Mouse (Mus musculus): ENCODE data around the gene Arid2. TPM values are rescaled to one million over a fixed set of nuclear protein-coding genes. Genes with fewer than 3 reads are reported as not detected.
A peak's percentile ranks its signal among the peaks of the same experiment; 100 is the strongest.

Arid2 gene
- polyA plus RNA-seq, 1 experiment from 2014 or later, result 21.5 TPM

DNA sequence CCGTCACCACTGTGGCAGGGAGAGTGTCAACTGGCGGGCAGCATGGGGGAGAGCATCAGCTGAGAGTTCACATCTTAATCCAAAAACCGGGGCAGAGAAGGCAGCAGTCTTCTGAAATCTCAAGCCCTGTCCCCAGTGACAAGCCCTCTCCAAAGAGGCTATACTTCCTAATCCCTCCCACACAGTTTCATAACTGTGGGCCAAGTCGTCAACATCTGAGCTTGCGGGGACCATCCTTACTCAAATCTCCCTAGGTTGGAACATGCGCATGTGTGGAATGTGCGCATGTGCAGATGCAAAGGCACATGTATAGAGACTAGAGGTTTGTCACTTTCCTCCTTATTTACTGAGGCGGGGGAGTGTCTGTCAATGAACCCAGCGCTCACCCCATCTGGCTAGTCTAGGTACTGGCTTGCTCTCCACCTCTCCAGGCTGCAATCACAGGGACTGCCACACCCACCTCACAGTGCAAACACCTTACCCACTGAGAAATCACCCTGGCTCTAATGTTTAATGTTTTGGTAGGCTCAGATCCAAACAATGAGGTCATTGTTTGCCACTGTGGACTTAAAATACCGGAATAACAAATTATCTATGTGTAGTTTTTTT is 16.9 kb upstream of the Arid2 start:
- Histone ChIP-seq H3K27me3 (replicated peaks) (no peaks in the 10 kb centered on the region), H3K27ac (ENCODE audit: poor library complexity, severe bottlenecking) (no peak overlapping the region), H3K4me3 (no peak overlapping the region), H3K36me3 (peaks cover 44% of the 10 kb centered on the region), H3K4me1 (replicated peaks) (peaks cover 46% of the 10 kb centered on the region), H3K4me2 (no peak overlapping the region), H3K9ac (no peak overlapping the region), H3K9me3 (replicated peaks) (peaks cover 19% of the 10 kb centered on the region)
- no peak for ATAC-seq (ENCODE audit: insufficient number of reproducible peaks, low FRiP score)
- 82% methylated on average over 10 of the region's 10 CpGs for WGBS

DNA sequence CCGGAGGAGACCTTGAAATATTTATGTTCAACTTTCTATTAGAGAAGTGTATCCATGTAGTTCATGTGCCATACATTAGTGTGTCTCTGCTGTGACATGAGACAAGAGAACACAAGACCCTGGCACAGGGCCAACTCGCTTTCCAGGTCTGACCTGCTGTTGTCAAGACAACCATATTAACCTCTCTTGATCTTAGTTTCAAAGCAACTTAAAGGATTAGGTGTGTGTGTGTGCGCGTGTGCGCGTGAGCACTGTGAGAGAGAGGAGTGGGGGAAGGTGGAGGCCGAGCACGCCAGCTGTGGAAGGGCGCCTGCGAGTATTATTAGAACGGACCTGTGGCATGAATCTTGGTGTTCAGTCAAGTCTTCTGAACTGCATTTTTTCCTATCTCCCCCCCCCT is 15.0 kb upstream of the Arid2 start:
- WGBS, result 68% methylated on average over 11 of the region's 11 CpGs
- no peak overlapping the region for H3K4me2 ChIP-seq
- H3K27me3 ChIP-seq (replicated peaks), result no peaks in the 10 kb centered on the region
- H3K9ac ChIP-seq, result no peak overlapping the region
- peaks cover 39% of the 10 kb centered on the region for H3K36me3 ChIP-seq
- ATAC-seq (ENCODE audit: insufficient number of reproducible peaks, low FRiP score), result no peak
- peak overlapping the region; percentile 30; the same call in 1 of the 2 replicates for H3K27ac ChIP-seq (ENCODE audit: poor library complexity, severe bottlenecking)
- H3K4me3 ChIP-seq, result no peak overlapping the region
- H3K9me3 ChIP-seq (replicated peaks), result peaks cover 3% of the 10 kb centered on the region
- peaks cover 63% of the 10 kb centered on the region for H3K4me1 ChIP-seq (replicated peaks)

DNA sequence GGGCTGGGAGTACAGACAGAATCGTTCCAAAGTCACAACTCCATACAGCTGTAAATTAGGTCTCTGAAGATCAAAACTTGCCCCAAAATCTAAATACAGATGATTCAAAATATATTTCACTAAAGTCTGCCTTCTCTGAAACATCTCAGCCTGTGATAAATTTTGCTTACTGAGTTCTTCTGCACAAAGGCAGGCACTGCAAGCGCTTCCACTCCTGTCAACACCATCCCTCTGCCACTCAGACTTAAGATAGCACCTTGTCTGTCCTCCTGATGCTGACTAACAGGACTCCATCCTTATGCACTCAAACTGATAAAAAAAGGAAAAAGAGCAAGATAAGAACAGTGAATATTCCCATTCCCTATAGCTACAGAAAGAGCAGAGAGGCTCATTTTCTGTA is 13.0 kb upstream of the Arid2 start:
- no peak overlapping the region for H3K4me2 ChIP-seq
- H3K4me1 ChIP-seq (replicated peaks), result peaks cover 61% of the 10 kb centered on the region
- no peaks in the 10 kb centered on the region for H3K27me3 ChIP-seq (replicated peaks)
- no peaks in the 10 kb centered on the region for H3K9me3 ChIP-seq (replicated peaks)
- H3K27ac ChIP-seq (ENCODE audit: poor library complexity, severe bottlenecking), result peak overlapping the region; percentile 51; the same call in 1 of the 2 replicates
- ATAC-seq (ENCODE audit: insufficient number of reproducible peaks, low FRiP score), result peak; percentile 48
- 33% methylated on average over 2 of the region's 2 CpGs for WGBS
- H3K36me3 ChIP-seq, result peaks cover 34% of the 10 kb centered on the region
- no peak overlapping the region for H3K9ac ChIP-seq
- no peak overlapping the region for H3K4me3 ChIP-seq

DNA sequence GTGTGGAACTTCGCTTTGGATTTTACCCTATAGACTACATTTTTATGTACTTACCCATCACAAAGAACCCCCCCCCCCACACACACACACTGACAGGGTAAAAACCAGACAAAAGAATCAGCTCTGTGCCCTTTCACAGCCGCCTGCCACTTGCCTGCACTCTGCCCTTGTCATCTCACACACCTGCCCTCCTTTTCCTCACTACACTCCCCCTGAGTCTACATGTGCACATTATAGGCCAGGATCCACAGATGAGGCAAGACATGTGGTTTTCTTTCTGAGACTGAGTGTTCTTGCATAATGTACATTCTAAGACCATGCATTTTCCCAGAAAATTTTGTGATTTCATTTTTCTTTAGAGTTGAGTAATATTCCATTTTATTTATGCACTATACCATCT is 12.1 kb upstream of the Arid2 start:
- Histone ChIP-seq H3K4me3 (no peak overlapping the region), H3K36me3 (peaks cover 38% of the 10 kb centered on the region), H3K27ac (ENCODE audit: poor library complexity, severe bottlenecking) (peak overlapping the region; percentile 54; the same call in 1 of the 2 replicates), H3K9ac (no peak overlapping the region), H3K27me3 (replicated peaks) (no peaks in the 10 kb centered on the region), H3K4me1 (replicated peaks) (peaks cover 66% of the 10 kb centered on the region), H3K9me3 (replicated peaks) (peaks cover 3% of the 10 kb centered on the region), H3K4me2 (no peak overlapping the region)
- WGBS, result 63% methylated on average over 2 of the region's 2 CpGs
- no peak for ATAC-seq (ENCODE audit: insufficient number of reproducible peaks, low FRiP score)

DNA sequence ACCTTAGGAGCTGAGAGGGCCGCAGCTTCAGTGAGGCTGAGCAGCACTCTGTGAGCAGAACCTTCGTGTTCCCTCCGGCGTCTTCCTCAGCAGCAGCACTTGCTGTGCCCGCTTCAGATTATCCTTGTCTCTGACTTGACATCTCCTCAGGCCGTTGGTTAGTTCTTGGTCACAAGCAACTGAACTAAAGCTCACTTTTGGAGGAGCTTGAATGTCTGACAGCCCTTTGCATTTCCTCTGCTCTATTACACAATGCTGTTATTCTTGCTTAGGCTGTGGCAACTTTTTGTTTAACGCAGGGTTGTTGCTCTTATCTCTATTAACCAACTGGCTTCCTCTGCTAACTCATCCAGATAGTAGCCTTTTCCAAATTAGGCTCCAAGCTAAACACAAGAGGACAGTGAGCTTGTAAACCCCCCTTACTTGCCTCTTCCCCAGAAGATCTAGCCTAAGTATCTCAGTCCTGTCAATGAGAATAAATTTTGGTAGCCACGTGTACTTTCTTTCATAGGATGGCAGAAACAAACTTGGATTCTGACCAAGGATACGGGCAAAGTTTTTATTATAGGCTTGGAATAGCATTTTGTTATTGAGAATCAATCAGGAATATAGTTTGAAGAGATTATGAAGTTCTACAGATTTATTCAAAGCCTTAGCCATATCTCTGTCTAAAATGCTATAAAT is 11.4 kb upstream of the Arid2 start:
- peak overlapping the region; percentile 21 for H3K4me2 ChIP-seq
- ATAC-seq (ENCODE audit: insufficient number of reproducible peaks, low FRiP score), result peak; percentile 73
- WGBS, result 50% methylated on average over 9 of the region's 9 CpGs
- H3K9me3 ChIP-seq (replicated peaks), result peaks cover 7% of the 10 kb centered on the region
- H3K4me3 ChIP-seq, result no peak overlapping the region
- H3K36me3 ChIP-seq, result peaks cover 42% of the 10 kb centered on the region
- H3K4me1 ChIP-seq (replicated peaks), result peaks cover 67% of the 10 kb centered on the region
- peak overlapping the region; percentile 51; the same call in 1 of the 2 replicates for H3K9ac ChIP-seq
- H3K27ac ChIP-seq (ENCODE audit: poor library complexity, severe bottlenecking), result peak overlapping the region; percentile 60
- no peaks in the 10 kb centered on the region for H3K27me3 ChIP-seq (replicated peaks)

DNA sequence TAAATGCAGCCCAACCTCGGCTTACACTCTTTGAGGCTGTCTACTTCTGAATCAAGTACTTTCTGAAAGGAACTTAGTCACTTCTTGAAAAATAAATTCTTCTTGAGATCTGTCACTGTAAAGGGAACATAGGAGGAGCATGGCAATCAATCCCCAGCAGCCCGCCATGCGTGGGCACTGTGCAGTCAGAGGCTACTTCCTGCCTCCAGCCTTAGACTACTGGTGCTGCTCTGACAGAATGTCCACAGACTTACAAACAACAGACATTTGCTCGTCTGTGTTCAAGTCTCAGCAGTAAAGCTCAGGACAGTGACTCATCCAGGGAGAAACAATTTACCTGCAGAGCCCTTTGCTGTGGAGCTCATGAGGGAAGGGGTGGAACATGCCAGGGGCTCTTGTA is 10.3 kb upstream of the Arid2 start:
- 55% methylated on average over 4 of the region's 4 CpGs for WGBS
- peaks cover 48% of the 10 kb centered on the region for H3K36me3 ChIP-seq

DNA sequence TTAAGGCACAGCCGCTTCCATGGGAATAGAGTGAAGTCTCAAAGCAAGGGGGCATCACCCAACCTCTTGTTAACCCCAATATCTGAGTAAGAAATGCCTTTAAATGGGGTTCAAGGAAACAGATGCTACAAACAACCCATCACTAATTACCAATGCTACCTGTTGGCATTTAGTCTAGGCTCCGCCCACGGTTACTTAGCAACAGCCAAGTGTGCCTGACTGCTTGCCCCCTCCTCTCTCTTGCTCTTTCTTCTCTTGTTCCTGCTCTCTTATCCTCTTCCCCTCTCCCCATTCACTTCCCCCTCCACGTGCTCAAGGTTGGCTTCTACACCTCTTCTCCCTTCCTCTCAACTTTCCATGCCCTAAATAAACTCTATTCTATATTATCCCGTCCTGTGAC is 6.1 kb upstream of the Arid2 start:
- H3K27me3 ChIP-seq (replicated peaks), result no peaks in the 10 kb centered on the region
- H3K36me3 ChIP-seq, result peaks cover 41% of the 10 kb centered on the region
- peaks cover 8% of the 10 kb centered on the region for H3K9me3 ChIP-seq (replicated peaks)
- 0 out of 2 replicates have a peak overlapping the region, but pooled peaks have one; percentile 6 for H3K4me2 ChIP-seq
- H3K9ac ChIP-seq, result no peak overlapping the region
- ATAC-seq (ENCODE audit: insufficient number of reproducible peaks, low FRiP score), result no peak
- no peak overlapping the region for H3K4me3 ChIP-seq
- peaks cover 59% of the 10 kb centered on the region for H3K4me1 ChIP-seq (replicated peaks)
- H3K27ac ChIP-seq (ENCODE audit: poor library complexity, severe bottlenecking), result peak overlapping the region; percentile 26; the same call in 1 of the 2 replicates
- WGBS, result 74% methylated on average over 5 of the region's 5 CpGs

More for the DNA sequence above, 10.3 kb upstream of the Arid2 start:
- Histone ChIP-seq H3K4me2 (no peak overlapping the region), H3K9me3 (replicated peaks) (peaks cover 8% of the 10 kb centered on the region), H3K27me3 (replicated peaks) (no peaks in the 10 kb centered on the region), H3K4me3 (no peak overlapping the region), H3K4me1 (replicated peaks) (peaks cover 69% of the 10 kb centered on the region), H3K9ac (no peak overlapping the region), H3K27ac (ENCODE audit: poor library complexity, severe bottlenecking) (no peak overlapping the region)
- no peak for ATAC-seq (ENCODE audit: insufficient number of reproducible peaks, low FRiP score)

DNA sequence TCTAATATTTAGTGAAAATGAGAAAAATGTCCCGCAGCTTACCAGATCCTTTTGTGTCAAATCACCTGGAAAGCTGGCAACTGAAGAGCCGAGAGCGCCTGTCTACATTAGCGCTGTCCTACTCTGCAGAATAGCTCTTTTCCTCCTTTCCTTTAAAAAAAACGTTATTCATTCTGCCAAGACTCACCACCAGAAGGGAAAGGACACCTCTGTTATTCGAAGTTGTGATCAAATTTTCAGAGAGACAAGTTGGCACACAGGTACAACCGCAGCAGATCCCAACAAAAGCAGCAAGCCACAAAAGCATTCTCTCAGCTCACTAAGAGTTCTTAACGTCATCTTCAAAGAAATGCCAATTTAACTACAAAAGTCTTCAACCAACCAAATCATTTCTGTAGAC is 4.2 kb upstream of the Arid2 start:
- no peak for ATAC-seq (ENCODE audit: insufficient number of reproducible peaks, low FRiP score)
- Histone ChIP-seq H3K36me3 (peaks cover 28% of the 10 kb centered on the region), H3K9ac (no peak overlapping the region; the same call in 1 of the 2 replicates), H3K4me3 (peak overlapping the region; percentile 75), H3K4me1 (replicated peaks) (peaks cover 44% of the 10 kb centered on the region), H3K27ac (ENCODE audit: poor library complexity, severe bottlenecking) (no peak overlapping the region), H3K27me3 (replicated peaks) (no peaks in the 10 kb centered on the region), H3K9me3 (replicated peaks) (peaks cover 8% of the 10 kb centered on the region), H3K4me2 (peak overlapping the region; percentile 56)
- WGBS, result 74% methylated on average over 8 of the region's 8 CpGs

DNA sequence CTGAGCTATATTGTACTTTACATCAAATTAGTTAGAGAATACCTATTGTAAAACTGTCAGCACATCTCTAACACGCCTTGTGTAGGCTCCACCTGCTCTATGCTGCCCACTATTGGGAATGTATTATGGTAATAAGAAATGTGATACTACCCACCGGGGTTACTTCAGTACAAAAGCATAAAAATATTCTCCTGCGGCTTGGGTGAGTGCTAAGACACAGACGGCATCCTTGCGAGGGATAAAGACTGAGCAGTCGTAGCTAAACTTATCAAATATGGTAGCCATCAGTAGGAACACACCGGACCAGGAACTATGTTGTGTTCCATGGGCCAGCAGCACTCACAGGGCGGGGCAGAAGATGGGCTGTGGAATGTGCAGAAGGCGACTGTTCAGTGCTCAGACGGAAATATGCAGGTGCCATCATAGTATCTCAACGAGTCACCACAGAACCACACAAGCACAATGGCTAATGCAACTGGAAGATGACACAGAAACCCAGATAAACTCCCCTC is 3.3 kb upstream of the Arid2 start:
- Histone ChIP-seq H3K9ac (peak overlapping the region; percentile 99), H3K4me2 (peak overlapping the region; percentile 95), H3K9me3 (replicated peaks) (peaks cover 8% of the 10 kb centered on the region), H3K36me3 (peaks cover 22% of the 10 kb centered on the region), H3K4me1 (replicated peaks) (peaks cover 37% of the 10 kb centered on the region), H3K4me3 (peak overlapping the region; percentile 75), H3K27ac (ENCODE audit: poor library complexity, severe bottlenecking) (peak overlapping the region; percentile 100), H3K27me3 (replicated peaks) (no peaks in the 10 kb centered on the region)
- 15% methylated on average over 11 of the region's 11 CpGs for WGBS
- no peak for ATAC-seq (ENCODE audit: insufficient number of reproducible peaks, low FRiP score)

DNA sequence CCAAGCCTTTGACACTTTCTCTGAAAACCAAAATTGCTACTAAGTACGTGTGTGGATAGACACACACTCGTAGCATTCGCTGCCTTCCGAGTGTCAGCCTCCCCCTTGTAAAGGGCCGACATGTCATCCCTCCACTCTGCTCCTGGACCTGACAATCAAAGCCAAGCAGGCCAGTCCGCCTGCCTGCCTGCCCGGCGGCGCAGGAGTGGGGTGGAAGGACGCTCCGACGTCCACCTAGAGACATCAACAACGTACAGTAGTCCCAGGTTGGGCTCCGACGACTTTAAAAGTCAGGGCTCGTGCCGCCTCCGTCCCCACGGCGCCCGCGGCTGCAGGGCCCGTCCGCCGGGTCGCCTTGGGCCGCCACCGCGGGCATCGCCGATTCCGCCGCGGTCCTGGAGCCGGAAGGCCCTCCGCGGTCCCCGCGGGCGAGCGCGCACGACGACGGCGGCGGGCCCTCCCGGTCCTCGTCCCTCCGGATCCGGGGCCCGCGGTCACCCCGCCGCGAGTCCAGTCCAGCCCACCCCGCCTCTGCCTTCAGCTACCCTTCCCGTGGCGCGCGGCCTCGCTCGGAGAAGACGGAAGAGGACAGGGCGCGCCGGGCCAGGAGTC is 2.5 kb upstream of the Arid2 start:
- H3K27me3 ChIP-seq (replicated peaks), result no peaks in the 10 kb centered on the region
- H3K9ac ChIP-seq, result peak overlapping the region; percentile 99
- peak overlapping the region; percentile 100 for H3K27ac ChIP-seq (ENCODE audit: poor library complexity, severe bottlenecking)
- under 1% methylated on average over 64 of the region's 67 CpGs for WGBS
- peaks cover 37% of the 10 kb centered on the region for H3K4me1 ChIP-seq (replicated peaks)
- H3K36me3 ChIP-seq, result peaks cover 15% of the 10 kb centered on the region
- peak overlapping the region; percentile 75 for H3K4me3 ChIP-seq
- H3K9me3 ChIP-seq (replicated peaks), result peaks cover 8% of the 10 kb centered on the region
- ATAC-seq (ENCODE audit: insufficient number of reproducible peaks, low FRiP score), result peak; percentile 33
- H3K4me2 ChIP-seq, result peak overlapping the region; percentile 95
